Mouse (Mus musculus) embryonic stem cell, embryonic (primary cell): ENCODE data around the gene Klf3.

ENCODE experiments used
- CTCF ChIA-PET, 4 experiments: fragments of 300-600 bp in 2 of 4; fragments of 350-600 bp in 2 of 4; sonication (Branson Sonifier 250); formaldehyde crosslinking; loops; one replicate each; lab custom pipeline; 2022; ENCODE audit warnings: inconsistent platforms in 2 of 4; lab: Charles Lee
- POLR2A ChIA-PET, 4 experiments: fragments of 300-600 bp in 2 of 4; fragments of 350-600 bp in 2 of 4; sonication (Branson Sonifier 250); formaldehyde crosslinking; loops; one replicate each; lab custom pipeline; 2022; ENCODE audit warnings: antibody characterized with exemption in 4 of 4, inconsistent platforms in 1 of 4; lab: Charles Lee

The Klf3 gene

GRCm38 (mm10) chr5:64849892-64850291 is 46.7 kb downstream of the Klf3 start:
- CTCF ChIA-PET, result no interaction called here
- POLR2A ChIA-PET, result interaction anchor here in 1 of 4 experiments (0.7 to 1.1 kb wide), 4 partner anchors 15 to 458 kb away, joined by 3 to 4 read pairs (median 3); no protein-coding TSS in a partner anchor

DNA sequence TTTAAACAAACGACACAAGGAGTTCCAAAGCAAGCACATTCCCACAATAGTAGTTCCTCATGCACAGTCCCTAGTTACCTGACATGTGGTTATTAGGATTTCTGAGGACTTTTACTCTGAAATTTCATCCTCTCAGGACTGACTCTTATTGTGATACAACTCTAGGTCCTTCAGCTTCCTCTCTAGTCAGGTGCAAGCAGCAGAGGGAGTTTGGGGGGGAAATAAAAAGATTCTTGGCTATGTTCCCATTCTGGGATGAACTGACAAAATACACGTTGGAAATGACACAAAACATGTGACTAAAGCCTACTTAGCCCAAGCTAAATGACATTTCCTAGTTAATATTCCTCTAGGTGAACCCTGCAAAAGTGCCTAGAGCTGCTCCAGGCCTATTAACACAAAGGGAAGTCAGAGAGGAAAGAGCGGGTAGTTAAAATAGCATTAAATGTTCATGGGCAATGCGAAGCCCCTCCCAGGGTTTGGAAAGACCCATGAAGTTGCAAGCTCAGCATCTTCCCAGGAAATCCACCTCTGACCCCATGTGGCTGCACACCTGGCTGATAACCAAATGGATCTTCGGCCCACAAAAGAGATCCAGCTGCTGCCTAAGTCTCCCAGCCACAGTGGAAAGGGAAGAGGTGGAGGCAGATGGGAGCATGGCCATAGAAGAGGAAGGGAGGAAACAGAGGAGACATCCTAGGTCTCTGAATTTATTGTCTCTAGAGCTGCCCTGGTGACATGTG is 49.6 kb downstream of the Klf3 start:
- POLR2A ChIA-PET, result interaction anchor here (0.6 to 2.0 kb wide), 16 partner anchors 9 to 512 kb away, joined by 3 to 17 read pairs (median 4); no protein-coding TSS in a partner anchor
- CTCF ChIA-PET, result interaction anchor here in 1 of 4 experiments (0.6 to 1.6 kb wide), 3 partner anchors 10 to 249 kb away, joined by 4 to 7 read pairs (median 4); no protein-coding TSS in a partner anchor

GRCm38 (mm10) chr5:64853421-64853820 is 50.2 kb downstream of the Klf3 start:
- CTCF ChIA-PET, result interaction anchor here in 1 of 4 experiments (0.6 to 1.6 kb wide), 3 partner anchors 10 to 249 kb away, joined by 4 to 7 read pairs (median 4); no protein-coding TSS in a partner anchor
- POLR2A ChIA-PET, result interaction anchor here in 3 of 4 experiments (0.5 to 2.0 kb wide), 12 partner anchors 8 to 257 kb away, joined by 3 to 17 read pairs (median 4); no protein-coding TSS in a partner anchor

GRCm38 (mm10) chr5:64855199-64855598 is 52.0 kb downstream of the Klf3 start:
- CTCF ChIA-PET, result interaction anchor here in 1 of 4 experiments (0.6 kb wide), 1 partner anchor 12 kb away, joined by 3 read pairs; no protein-coding TSS in a partner anchor
- POLR2A ChIA-PET, result interaction anchor here in 2 of 4 experiments (0.6 to 1.7 kb wide), 6 partner anchors 9 to 342 kb away, joined by 3 to 11 read pairs (median 4); partner anchors contain the start of gene Klhl5 (in 1 of the 2)

GRCm38 (mm10) chr5:64860900-64861470 is 57.8 kb downstream of the Klf3 start:
- ChIA-PET POLR2A (interaction anchor here in 3 of 4 experiments (0.6 to 3.1 kb wide), 21 partner anchors 8 to 469 kb away, joined by 3 to 19 read pairs (median 5); no protein-coding TSS in a partner anchor), CTCF (interaction anchor here in 2 of 4 experiments (0.5 to 0.6 kb wide), 2 partner anchors 22 to 297 kb away, joined by 4 read pairs; no protein-coding TSS in a partner anchor)

GRCm38 (mm10) chr5:64861471-64862199 is 58.4 kb downstream of the Klf3 start:
- ChIA-PET POLR2A (interaction anchor here in 3 of 4 experiments (0.6 to 3.1 kb wide), 23 partner anchors 9 to 813 kb away, joined by 3 to 19 read pairs (median 5); no protein-coding TSS in a partner anchor), CTCF (interaction anchor here in 3 of 4 experiments (0.5 to 1.4 kb wide), 5 partner anchors 22 to 296 kb away, joined by 3 to 4 read pairs (median 4); no protein-coding TSS in a partner anchor)

DNA sequence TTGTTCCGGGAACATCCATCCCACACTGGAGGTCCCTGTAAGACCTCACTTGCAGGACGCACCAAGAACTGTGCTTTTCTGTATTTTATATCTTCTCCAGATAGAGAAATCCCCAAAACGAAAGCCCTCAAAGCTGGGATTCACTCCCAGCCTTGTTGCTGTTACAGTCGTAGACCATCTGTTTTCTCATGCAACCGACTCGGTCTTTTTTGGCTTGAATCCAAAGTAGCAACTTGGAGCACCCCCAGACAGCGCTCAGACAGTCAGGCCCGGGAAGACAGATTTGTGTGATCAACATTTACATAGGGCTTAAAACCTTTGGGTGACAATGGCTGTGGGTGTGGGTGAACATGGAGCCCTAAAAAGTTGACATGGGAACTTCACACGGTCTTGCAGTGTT is 59.1 kb downstream of the Klf3 start:
- POLR2A ChIA-PET, result interaction anchor here in 2 of 4 experiments (0.6 to 3.1 kb wide), 17 partner anchors 9 to 813 kb away, joined by 3 to 17 read pairs (median 5); no protein-coding TSS in a partner anchor

DNA sequence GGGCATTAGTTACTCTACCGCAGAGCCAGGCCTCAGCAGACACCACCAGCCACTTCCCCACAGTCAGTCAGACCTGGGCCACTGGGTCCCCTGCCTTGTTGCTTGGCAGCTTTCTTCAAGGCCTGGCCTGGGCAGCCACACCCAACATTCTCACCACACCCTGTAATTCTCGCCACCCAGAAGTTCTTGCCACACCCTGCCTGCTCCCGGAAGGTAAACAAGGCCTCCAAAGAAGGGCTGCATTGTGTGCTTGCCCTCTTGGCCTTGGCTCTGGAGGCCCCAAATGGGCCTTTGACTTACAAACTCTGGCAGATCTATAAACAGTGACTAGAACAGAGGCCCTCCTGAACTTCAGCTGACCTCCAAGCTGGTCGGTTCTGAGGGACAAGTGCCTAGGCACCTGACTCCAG is 61.5 kb downstream of the Klf3 start:
- ChIA-PET CTCF (interaction anchor here in 3 of 4 experiments (0.5 to 2.5 kb wide), 10 partner anchors 12 to 575 kb away, joined by 3 to 17 read pairs (median 4); partner anchors contain the start of gene Tlr6 (in 1 of the 3)), POLR2A (interaction anchor here (0.5 to 3.1 kb wide), 46 partner anchors 9 to 1114 kb away, joined by 3 to 40 read pairs (median 4); partner anchors contain the start of genes Klhl5 (in 1 of the 4) and Wdr19 (in 1 of the 4))

More for the DNA sequence above, 59.1 kb downstream of the Klf3 start:
- CTCF ChIA-PET, result interaction anchor here in 2 of 4 experiments (0.6 to 1.4 kb wide), 3 partner anchors 9 to 159 kb away, joined by 3 to 4 read pairs (median 4); no protein-coding TSS in a partner anchor

DNA sequence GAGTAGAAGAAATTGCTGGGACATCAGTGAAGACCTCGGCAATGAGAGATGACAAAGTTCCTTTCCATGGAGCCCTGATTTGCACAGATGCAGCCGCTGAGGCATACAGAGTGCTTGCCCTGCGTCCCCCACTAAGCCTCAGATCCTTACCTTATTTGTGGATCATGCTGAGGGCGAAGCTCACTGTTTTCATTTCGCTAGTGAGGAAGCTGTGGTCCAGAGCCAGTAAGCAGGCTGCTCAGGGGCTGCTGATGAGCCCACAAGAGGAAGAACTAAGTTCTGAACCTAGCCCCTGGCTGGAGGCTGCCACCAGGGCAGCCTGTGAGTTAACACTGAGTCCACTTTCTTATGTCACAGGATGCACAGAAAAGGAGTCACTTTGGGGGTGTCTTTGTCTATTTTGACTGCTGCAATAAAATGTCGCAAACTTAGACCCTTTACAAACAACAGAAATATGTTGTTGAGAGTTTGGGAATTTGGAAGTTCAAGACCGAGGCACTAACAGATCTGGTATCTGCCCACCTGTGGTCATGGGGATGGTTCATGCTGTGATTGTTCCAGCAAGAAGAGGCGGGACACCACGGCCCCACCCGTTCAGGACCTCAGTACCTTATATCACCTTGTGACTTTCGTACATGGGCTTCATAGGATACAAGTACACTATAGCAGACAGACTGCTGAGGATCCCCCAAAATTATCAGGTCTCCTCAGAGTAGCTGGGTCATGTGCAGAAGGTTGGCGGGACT is 62.2 kb downstream of the Klf3 start:
- ChIA-PET POLR2A (interaction anchor here in 3 of 4 experiments (0.5 to 3.1 kb wide), 49 partner anchors 10 to 935 kb away, joined by 3 to 40 read pairs (median 5); partner anchors contain the start of genes Klf3 (in 1 of the 3), Klhl5 (in 1 of the 3) and Wdr19 (in 1 of the 3)), CTCF (interaction anchor here in 2 of 4 experiments (0.5 to 2.5 kb wide), 9 partner anchors 12 to 576 kb away, joined by 3 to 17 read pairs (median 4); partner anchors contain the start of gene Tlr6 (in 1 of the 2))

DNA sequence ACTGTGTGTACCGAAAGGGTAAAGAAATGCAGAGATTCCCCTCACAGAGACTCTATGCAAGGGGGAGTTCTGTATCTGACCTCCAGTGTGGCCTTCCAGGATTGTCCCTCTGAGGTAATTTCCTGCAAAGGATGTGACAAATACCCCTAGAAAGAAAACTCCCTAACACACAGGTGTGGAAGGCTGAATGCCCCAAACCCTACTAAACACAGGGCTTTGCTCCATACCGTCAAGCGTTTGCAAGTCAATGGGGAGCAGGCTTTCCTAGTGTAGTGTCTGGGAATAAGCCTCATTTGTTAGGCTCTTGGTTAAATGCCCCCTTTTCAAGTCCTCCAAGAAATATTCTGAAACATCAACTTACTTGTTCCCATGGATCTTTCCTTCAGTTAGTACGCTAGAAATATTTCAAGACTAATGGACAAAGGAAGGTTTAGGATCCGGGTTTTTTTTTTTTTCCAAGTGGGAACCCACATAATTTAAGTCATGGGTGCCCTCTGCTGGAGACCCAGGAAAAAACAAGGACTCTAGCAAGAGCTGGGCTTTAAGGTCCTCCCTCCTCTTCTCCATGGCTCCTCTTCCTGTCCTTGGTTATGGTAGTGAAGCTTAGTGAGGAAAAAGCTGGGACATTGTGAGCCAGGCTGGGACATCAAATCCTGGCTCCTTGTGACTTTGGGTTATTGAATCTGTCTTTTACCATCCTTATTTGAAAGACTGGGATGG is 63.3 kb downstream of the Klf3 start:
- POLR2A ChIA-PET, result interaction anchor here in 3 of 4 experiments (0.5 to 3.1 kb wide), 37 partner anchors 10 to 580 kb away, joined by 3 to 40 read pairs (median 4); partner anchors contain the start of gene Klf3 (in 1 of the 3)
- CTCF ChIA-PET, result interaction anchor here (0.5 to 2.5 kb wide), 47 partner anchors 8 to 979 kb away, joined by 3 to 17 read pairs (median 4); partner anchors contain the start of gene Tlr6 (in 1 of the 4)

- ChIA-PET CTCF (interaction anchor here (0.5 to 2.5 kb wide), 43 partner anchors 8 to 980 kb away, joined by 3 to 17 read pairs (median 4); no protein-coding TSS in a partner anchor), POLR2A (interaction anchor here in 3 of 4 experiments (0.5 to 3.1 kb wide), 24 partner anchors 10 to 581 kb away, joined by 3 to 40 read pairs (median 4); no protein-coding TSS in a partner anchor)
Observed at GRCm38 (mm10) chr5:64867124-64867523, 63.9 kb downstream of the Klf3 start.

DNA sequence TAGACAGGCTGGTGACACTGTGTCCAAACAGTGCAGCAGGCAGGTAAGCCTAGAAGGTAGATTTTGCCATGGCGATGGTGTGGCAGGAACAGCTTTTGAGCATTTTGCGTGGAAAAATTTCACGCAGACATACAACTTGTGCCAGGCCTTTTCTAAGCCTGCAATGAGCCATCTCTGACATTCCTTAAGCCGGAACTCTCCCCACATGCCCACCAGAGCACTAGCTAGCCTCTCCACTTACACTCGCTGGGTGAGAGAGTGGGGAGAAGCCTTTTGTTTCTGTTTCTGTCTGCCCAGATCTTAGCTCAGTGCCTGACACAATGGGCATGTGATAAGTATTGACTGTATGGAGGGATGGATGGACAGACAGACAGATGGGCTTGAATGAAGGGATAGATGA is 64.4 kb downstream of the Klf3 start:
- CTCF ChIA-PET, result interaction anchor here in 3 of 4 experiments (0.7 to 1.5 kb wide), 6 partner anchors 9 to 578 kb away, joined by 3 to 7 read pairs (median 4); no protein-coding TSS in a partner anchor
- POLR2A ChIA-PET, result interaction anchor here in 3 of 4 experiments (0.6 to 3.0 kb wide), 4 partner anchors 10 to 667 kb away, joined by 3 to 16 read pairs (median 6); no protein-coding TSS in a partner anchor

GRCm38 (mm10) chr5:64876086-64876830 is 73.1 kb downstream of the Klf3 start:
- CTCF ChIA-PET, result interaction anchor here in 1 of 4 experiments (2.1 kb wide), 1 partner anchor 9 kb away, joined by 6 read pairs; no protein-coding TSS in a partner anchor

DNA sequence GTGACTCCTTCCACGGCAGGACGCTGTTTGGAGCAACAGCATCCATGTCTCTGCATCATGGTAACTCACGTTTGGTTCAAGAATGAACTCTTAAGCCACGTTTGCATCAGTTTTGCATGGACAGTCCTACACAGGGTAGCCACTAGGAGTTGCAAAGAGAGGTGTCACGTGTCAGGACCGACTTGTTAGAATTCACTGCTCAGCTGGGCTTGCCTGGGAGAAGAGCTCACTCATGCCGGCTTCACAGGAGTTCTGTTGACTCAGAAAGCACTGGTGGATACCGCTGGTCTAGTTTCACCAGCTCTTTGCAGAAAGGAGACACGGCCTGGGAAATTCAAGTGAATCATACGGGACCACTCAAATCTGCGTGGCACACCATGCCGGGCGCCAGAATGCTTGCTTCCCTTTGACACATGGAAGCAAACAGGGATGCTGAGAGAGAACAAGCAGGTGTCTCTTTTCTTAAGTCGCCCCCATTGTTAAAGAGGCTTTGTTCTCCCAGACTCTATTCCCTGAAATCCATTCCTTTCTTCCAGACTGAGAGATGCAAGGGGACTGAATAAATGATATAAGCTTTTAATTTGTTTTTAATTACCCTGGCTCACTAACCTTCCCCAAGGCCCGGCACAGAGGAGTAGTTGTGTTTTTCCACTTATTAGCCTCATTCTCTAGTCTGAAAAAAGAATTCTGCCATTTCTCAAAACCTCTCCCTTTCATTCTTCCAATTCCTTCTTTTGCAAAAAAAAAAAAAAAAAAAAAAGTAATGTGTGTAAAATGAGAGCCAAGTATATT is 74.2 kb downstream of the Klf3 start:
- POLR2A ChIA-PET, result interaction anchor here (0.6 to 3.5 kb wide), 23 partner anchors 8 to 665 kb away, joined by 3 to 16 read pairs (median 4); no protein-coding TSS in a partner anchor
- CTCF ChIA-PET, result interaction anchor here in 2 of 4 experiments (0.6 to 2.1 kb wide), 2 partner anchors 11 to 374 kb away, joined by 3 to 6 read pairs; no protein-coding TSS in a partner anchor

More at GRCm38 (mm10) chr5:64876086-64876830, 73.1 kb downstream of the Klf3 start:
- POLR2A ChIA-PET, result interaction anchor here in 2 of 4 experiments (0.6 to 3.5 kb wide), 5 partner anchors 9 to 278 kb away, joined by 3 to 16 read pairs (median 3); no protein-coding TSS in a partner anchor
